Mouse (Mus musculus) kidney, adult 2 months (tissue): ENCODE results near the gene Zdhhc14. TPM values are rescaled to one million over a fixed set of nuclear protein-coding genes. Genes with fewer than 3 reads are reported as not detected.
"Not testable (repeated sequence)": the region's sequence is repeated elsewhere in the genome, so short reads cannot be mapped to it uniquely, and the experiment has no call there.

ENCODE experiments used
- DNase-seq: peaks from one replicate; pipeline ENCODE4 v3.0.0; 2021
- H3K27ac ChIP-seq: fragments of 200-500 bp; 2 replicates; pipeline ENCODE4 v1.5.1; 2012; ENCODE audit warnings: low read depth, low read length, control low read depth, inconsistent platforms; ENCODE audit not compliant: insufficient read depth
- H3K27me3 ChIP-seq: fragments of 200-500 bp; replicated peaks from 2 replicates; pipeline ENCODE4 v1.6.1; 2012; ENCODE audit warnings: mild to moderate bottlenecking, moderate library complexity, low read length, inconsistent platforms; ENCODE audit not compliant: control insufficient read depth, insufficient read depth
- H3K36me3 ChIP-seq: fragments of 200-500 bp; 2 replicates; pipeline ENCODE4 v1.6.1; 2012; ENCODE audit warnings: mild to moderate bottlenecking, moderate library complexity, low read length, inconsistent platforms; ENCODE audit not compliant: control insufficient read depth, insufficient read depth
- H3K4me1 ChIP-seq: fragments of 200-500 bp; 2 replicates; pipeline ENCODE4 v1.6.1; 2011; ENCODE audit warnings: low read length; ENCODE audit not compliant: control insufficient read depth, insufficient read depth
- H3K4me3 ChIP-seq: fragments of 200-500 bp; 2 replicates; pipeline ENCODE4 v1.5.1; 2011; ENCODE audit warnings: mild to moderate bottlenecking, low read depth, low read length, control low read depth; ENCODE audit not compliant: insufficient read depth
- CTCF ChIP-seq: fragments of 200-500 bp; conservative IDR thresholded peaks from 2 replicates; pipeline ENCODE4 v1.5.1; 2011; ENCODE audit warnings: low read depth, mild to moderate bottlenecking, control low read depth, low read length, moderate library complexity, mixed read lengths; ENCODE audit not compliant: insufficient read depth, insufficient read length
- POLR2A ChIP-seq: fragments of 200-500 bp; IDR thresholded peaks from one replicate; pipeline ENCODE4 v1.6.1; 2011; ENCODE audit warnings: low read depth, low read length, control low read depth
- WGBS: fragments of 180-500 bp; shearing (Covaris S2); methylation state at CpG from one replicate; pipeline ENCODE4 v1.1.7; 2018; 5-methylcytosine and 5-hydroxymethylcytosine counted together
- polyA plus RNA-seq: library from polyadenylated mRNA; depleted of rRNA; stranded (reverse); fragments of >200 nt; gene quantifications from 2 replicates; pipeline ENCODE4 v1.2.3, GENCODE M21; 2012

Zdhhc14 gene
- polyA plus RNA-seq, 1 experiment, result 2.1 TPM

DNA sequence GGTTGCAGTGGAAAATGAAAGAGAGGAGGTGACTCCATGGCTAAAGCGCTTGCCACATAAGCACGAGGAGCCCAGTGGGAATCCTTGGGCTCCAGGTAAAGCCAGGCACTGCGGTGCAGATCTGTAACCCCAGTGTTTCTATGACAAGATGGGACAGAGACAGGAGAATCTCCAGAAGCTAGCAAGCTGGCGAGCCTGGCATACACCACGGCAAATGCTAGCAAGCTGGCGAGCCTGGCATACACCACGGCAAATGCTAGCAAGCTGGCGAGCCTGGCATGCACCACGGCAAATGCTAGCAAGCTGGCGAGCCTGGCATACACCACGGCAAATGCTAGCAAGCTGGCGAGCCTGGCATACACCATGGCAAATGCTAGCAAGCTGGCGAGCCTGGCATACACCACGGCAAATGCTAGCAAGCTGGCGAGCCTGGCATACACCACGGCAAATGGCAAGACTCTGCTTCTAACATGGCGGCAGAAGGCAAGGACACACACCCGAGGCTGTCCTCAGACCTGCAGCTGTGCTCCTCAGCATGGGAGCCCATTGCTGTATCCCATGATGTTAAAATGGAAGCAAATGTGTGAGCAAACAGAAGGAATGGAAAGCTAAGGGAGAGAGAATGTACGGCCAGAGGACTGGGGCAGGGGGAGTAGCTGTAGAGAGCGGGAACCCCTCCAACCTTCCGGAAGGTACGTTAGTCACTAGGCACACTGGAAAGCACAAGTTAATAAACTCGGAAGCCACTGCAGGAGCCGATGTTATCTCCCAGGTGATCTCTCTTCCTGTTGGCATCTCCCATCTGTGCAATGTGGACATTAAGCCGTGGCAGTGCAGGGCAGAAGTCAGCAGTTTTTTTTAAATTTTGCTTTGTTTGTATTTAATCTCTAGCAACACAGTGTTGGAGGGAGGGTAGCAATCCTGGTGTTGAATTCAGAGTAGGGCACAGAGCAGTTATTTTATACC, 129.6 kb downstream of the Zdhhc14 start:
- WGBS, result 86% methylated on average over 25 of the region's 25 CpGs
- H3K27me3 ChIP-seq, result no peaks in the 10 kb centered on the region
- no peak overlapping the region for H3K4me3 ChIP-seq
- no peaks in the 10 kb centered on the region for H3K4me1 ChIP-seq
- no peaks in the 10 kb centered on the region for H3K36me3 ChIP-seq
- TF ChIP-seq POLR2A, result no peak
- no peak for TF ChIP-seq CTCF
- no peak for DNase-seq
- H3K27ac ChIP-seq, result no peak overlapping the region

DNA sequence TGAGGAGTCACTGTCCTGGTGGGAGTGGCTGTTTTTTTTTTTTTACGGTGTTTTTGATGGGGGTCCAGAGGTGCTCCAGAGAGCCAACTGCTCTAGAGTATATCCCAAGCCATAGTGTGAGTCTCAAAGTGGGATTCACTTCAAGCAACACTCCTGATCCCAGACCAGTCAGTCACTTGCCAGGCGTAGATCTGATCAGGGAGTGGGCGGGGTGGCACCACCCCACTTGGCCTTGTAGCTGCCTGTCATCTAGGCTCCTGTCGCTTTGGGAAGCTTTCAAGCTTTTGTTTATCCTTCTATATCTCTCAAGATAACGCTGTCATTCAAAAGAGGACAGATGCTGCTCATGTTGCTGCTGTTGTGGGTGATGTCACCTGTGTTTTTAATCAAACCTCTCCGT, 130.4 kb downstream of the Zdhhc14 start:
- 82% methylated on average over 6 of the region's 6 CpGs for WGBS
- no peak overlapping the region for H3K4me3 ChIP-seq
- H3K27ac ChIP-seq, result no peak overlapping the region
- no peaks in the 10 kb centered on the region for H3K4me1 ChIP-seq
- H3K27me3 ChIP-seq, result no peaks in the 10 kb centered on the region
- TF ChIP-seq POLR2A (no peak), CTCF (no peak)
- H3K36me3 ChIP-seq, result no peaks in the 10 kb centered on the region
- DNase-seq, result no peak

DNA sequence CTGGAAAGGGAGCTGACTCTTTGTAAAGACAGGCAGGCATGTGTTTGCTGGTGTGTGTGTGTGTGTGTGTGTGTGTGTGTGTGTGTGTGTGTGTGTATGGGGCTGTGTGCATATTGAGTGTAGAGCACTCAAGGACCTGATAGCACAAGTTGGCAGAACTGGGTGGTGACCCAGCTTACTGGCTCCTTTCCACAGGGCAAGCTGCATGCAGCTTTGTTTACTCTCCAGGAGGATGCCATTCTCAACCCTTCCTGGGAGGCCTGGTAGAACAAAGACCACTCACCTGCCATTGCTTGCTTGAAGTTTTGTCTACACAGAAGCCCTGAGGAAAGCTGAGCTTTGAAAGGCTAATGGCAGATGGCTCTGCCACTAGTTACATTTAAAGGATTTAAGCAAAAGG, 130.8 kb downstream of the Zdhhc14 start:
- Histone ChIP-seq H3K27ac (no peak overlapping the region), H3K36me3 (no peaks in the 10 kb centered on the region), H3K27me3 (no peaks in the 10 kb centered on the region), H3K4me3 (no peak overlapping the region), H3K4me1 (no peaks in the 10 kb centered on the region)
- DNase-seq, result no peak
- TF ChIP-seq POLR2A (no peak), CTCF (no peak)

DNA sequence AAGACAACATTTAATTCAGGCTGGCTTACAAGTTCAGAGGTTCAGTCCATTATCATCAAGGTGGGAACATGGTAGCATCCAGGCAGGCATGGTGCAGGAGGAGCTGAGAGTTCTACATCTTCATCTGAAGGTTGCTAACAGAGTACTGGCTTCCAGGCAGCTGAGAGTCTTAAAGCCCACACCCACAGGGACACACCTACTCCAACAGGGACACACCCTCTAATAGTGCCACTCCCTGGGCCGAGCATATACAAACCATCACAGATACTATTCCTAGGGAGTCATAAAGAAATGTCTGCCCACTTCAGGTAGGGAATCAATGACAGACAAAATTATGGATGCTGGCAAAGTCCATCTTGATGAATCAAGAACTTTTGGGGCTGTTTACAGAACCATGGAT, 132.5 kb downstream of the Zdhhc14 start:
- not testable (repeated sequence) for H3K27ac ChIP-seq, DNase-seq, H3K4me3 ChIP-seq, H3K27me3 ChIP-seq, H3K4me1 ChIP-seq, H3K36me3 ChIP-seq
- WGBS, result 91% methylated on average over 1 of the region's 1 CpGs

- Histone ChIP-seq H3K36me3 (no peaks in the 10 kb centered on the region), H3K27ac (no peak overlapping the region), H3K27me3 (no peaks in the 10 kb centered on the region), H3K4me3 (no peak overlapping the region), H3K4me1 (no peaks in the 10 kb centered on the region)
- WGBS, result 51% methylated on average over 3 of the region's 3 CpGs
- DNase-seq, result no peak
- TF ChIP-seq CTCF, result no peak
- TF ChIP-seq POLR2A, result no peak
Observed at GRCm38 (mm10) chr17:5626402-5626801, 134.0 kb downstream of the Zdhhc14 start.

- no peaks in the 10 kb centered on the region for H3K27me3 ChIP-seq
- no peak overlapping the region for H3K4me3 ChIP-seq
- no peaks in the 10 kb centered on the region for H3K36me3 ChIP-seq
- no peak for DNase-seq
- H3K4me1 ChIP-seq, result no peaks in the 10 kb centered on the region
- WGBS, result 90% methylated on average over 5 of the region's 5 CpGs
- no peak for TF ChIP-seq CTCF
- TF ChIP-seq POLR2A, result no peak
- no peak overlapping the region for H3K27ac ChIP-seq
Observed at GRCm38 (mm10) chr17:5627664-5628063, 135.3 kb downstream of the Zdhhc14 start.

GRCm38 (mm10) chr17:5629651-5630050, 137.3 kb downstream of the Zdhhc14 start:
- 64% methylated on average over 4 of the region's 4 CpGs for WGBS
- H3K36me3 ChIP-seq, result no peaks in the 10 kb centered on the region

More at GRCm38 (mm10) chr17:5629651-5630050, 137.3 kb downstream of the Zdhhc14 start:
- Histone ChIP-seq H3K27me3 (no peaks in the 10 kb centered on the region), H3K4me1 (no peaks in the 10 kb centered on the region), H3K4me3 (no peak overlapping the region), H3K27ac (no peak overlapping the region)
- DNase-seq, result no peak
- TF ChIP-seq POLR2A (no peak), CTCF (no peak)
